In genomic region chr13:97282051-97282910, GRCm38 (mm10) we compare ENCODE assay signal across 9 mouse cellular contexts. TPM values are rescaled to one million over a fixed set of nuclear protein-coding genes. Genes with fewer than 3 reads are reported as not detected.
DNase-seq lines count a peak whose midpoint lies in the region; ATAC-seq lines count a peak whose summit lies in the region.
"Had no signal": no experiment of that assay in that cellular context is flagged by ENCODE, and none has a peak within 500 bp of the region (broad histone marks: within the 10 kb centered on the region; RNA-seq: fewer than 3 reads in every experiment).

No protein-coding gene starts in this region.

- H3K9ac ChIP-seq in kidney, embryonic 15.5 days, result 0 out of 2 replicates have a peak overlapping the region, but pooled peaks have one; percentile 9
- H3K9ac ChIP-seq in embryonic facial prominence, embryonic 14.5 days (ENCODE audit: low read depth, low read length), result peak overlapping the region; percentile 47; the same call in 1 of the 2 replicates
- H3K9ac ChIP-seq in intestine, embryonic 16.5 days (ENCODE audit: low read depth, low read length), result 0 out of 2 replicates have a peak overlapping the region, but pooled peaks have one; percentile 24
- H3K9ac ChIP-seq in midbrain, embryonic 15.5 days, result no peak overlapping the region

- H3K4me3 ChIP-seq in kidney, embryonic 15.5 days (replicated peaks), result peak overlapping the region; percentile 26
- H3K4me3 ChIP-seq in embryonic facial prominence, embryonic 14.5 days (ENCODE audit: low read depth, low read length), result peak overlapping the region; percentile 18
- H3K4me3 ChIP-seq in intestine, embryonic 16.5 days (ENCODE audit: low read length), result peak overlapping the region; percentile 28
- peak overlapping the region; percentile 21 for H3K4me3 ChIP-seq in midbrain, embryonic 15.5 days

- H3K27me3 ChIP-seq in kidney, embryonic 15.5 days, result peaks cover 6% of the 10 kb centered on the region; the same call in 1 of the 2 replicates
- H3K27me3 ChIP-seq in embryonic facial prominence, embryonic 14.5 days (replicated peaks; ENCODE audit: control insufficient read depth, insufficient read depth, low read length), result peaks cover 9% of the 10 kb centered on the region
- H3K27me3 ChIP-seq in intestine, embryonic 16.5 days (replicated peaks; ENCODE audit: control insufficient read depth, insufficient read depth, low read length), result no peaks in the 10 kb centered on the region
- peaks cover 13% of the 10 kb centered on the region; the same call in 1 of the 2 replicates for H3K27me3 ChIP-seq in midbrain, embryonic 15.5 days (replicated peaks)

- no peaks in the 10 kb centered on the region for H3K9me3 ChIP-seq in kidney, embryonic 15.5 days (replicated peaks)
- no peaks in the 10 kb centered on the region for H3K9me3 ChIP-seq in embryonic facial prominence, embryonic 14.5 days (ENCODE audit: control insufficient read depth, low read length)
- H3K9me3 ChIP-seq in intestine, embryonic 16.5 days (ENCODE audit: control insufficient read depth, low read length), result no peaks in the 10 kb centered on the region
- no peaks in the 10 kb centered on the region for H3K9me3 ChIP-seq in midbrain, embryonic 15.5 days

- peak overlapping the region; percentile 61 for H3K4me2 ChIP-seq in kidney, embryonic 15.5 days
- peak overlapping the region; percentile 58 for H3K4me2 ChIP-seq in embryonic facial prominence, embryonic 14.5 days (ENCODE audit: low read depth, low read length)
- peak overlapping the region; percentile 56 for H3K4me2 ChIP-seq in intestine, embryonic 16.5 days (ENCODE audit: low read depth, low read length)
- H3K4me2 ChIP-seq in midbrain, embryonic 15.5 days, result peak overlapping the region; percentile 47

- 19% methylated on average over 26 of the region's 26 CpGs for WGBS in kidney, embryonic 15.5 days
- WGBS in embryonic facial prominence, embryonic 14.5 days, result 12% methylated on average over 26 of the region's 26 CpGs
- 20% methylated on average over 26 of the region's 26 CpGs for WGBS in intestine, embryonic 16.5 days
- whole genome bisulfite sequencing in midbrain, embryonic 15.5 days, result 16% methylated on average over 26 of the region's 26 CpGs

- DNase-seq in kidney, postnatal 25 days, result no peak
- DNase-seq in embryonic facial prominence, embryonic 14.5 days (ENCODE audit: low spot score), result peak; percentile 51
- no peak for DNase-seq in left cerebral cortex, postnatal 10 days (ENCODE audit: extremely low spot score in 1 of 2, low spot score in 2 of 2)
- no peak for DNase-seq in left cerebral cortex, adult 9 months (ENCODE audit: low spot score in 2 of 2)
- no peak for DNase-seq in T-cell, adult 2 months (ENCODE audit: low spot score)

- 0 out of 2 replicates have a peak, but pooled peaks have one; percentile 36 for ATAC-seq in kidney, embryonic 15.5 days (replicated peaks; ENCODE audit: low FRiP score)
- peak; percentile 30; the same call in 1 of the 2 replicates for ATAC-seq in embryonic facial prominence, embryonic 14.5 days (ENCODE audit: low read depth)
- ATAC-seq in intestine, embryonic 16.5 days, result peak; percentile 67
- no peak for ATAC-seq in midbrain, embryonic 15.5 days (replicated peaks)

- peaks cover 16% of the 10 kb centered on the region for H3K4me1 ChIP-seq in kidney, embryonic 15.5 days
- peaks cover 11% of the 10 kb centered on the region for H3K4me1 ChIP-seq in embryonic facial prominence, embryonic 14.5 days (ENCODE audit: control insufficient read depth, insufficient read depth, low read length)
- H3K4me1 ChIP-seq in intestine, embryonic 16.5 days (ENCODE audit: control insufficient read depth, insufficient read depth, low read length), result peaks cover 15% of the 10 kb centered on the region
- H3K4me1 ChIP-seq in midbrain, embryonic 15.5 days, result peaks cover 13% of the 10 kb centered on the region

- H3K27ac ChIP-seq in kidney, embryonic 15.5 days, result peak overlapping the region; percentile 19; the same call in 1 of the 2 replicates
- H3K27ac ChIP-seq in embryonic facial prominence, embryonic 14.5 days (replicated peaks; ENCODE audit: low read depth, low read length), result no peak overlapping the region
- peak overlapping the region; percentile 69 for H3K27ac ChIP-seq in intestine, embryonic 16.5 days (ENCODE audit: low read length)
- no peak overlapping the region for H3K27ac ChIP-seq in midbrain, embryonic 15.5 days

- intact Hi-C loops in left cerebral cortex, postnatal 10 days (cut with DNase I), result no loop called here

- no peaks in the 10 kb centered on the region for H3K36me3 ChIP-seq in kidney, embryonic 15.5 days
- H3K36me3 ChIP-seq in embryonic facial prominence, embryonic 14.5 days (ENCODE audit: control insufficient read depth, insufficient read depth, low read length), result no peaks in the 10 kb centered on the region
- no peaks in the 10 kb centered on the region for H3K36me3 ChIP-seq in intestine, embryonic 16.5 days (ENCODE audit: control insufficient read depth, insufficient read depth, low read length)
- H3K36me3 ChIP-seq in midbrain, embryonic 15.5 days (replicated peaks), result no peaks in the 10 kb centered on the region

RNA-seq across cellular contexts. Expression of gene Enc1, which starts 41.4 kb away (rescaled TPM):
- polyA plus RNA-seq in kidney, embryonic 15.5 days (2015; fragmentation: Nextera tagmentation; extraction: Ambion mirVana), result 12.0 and 15.1 TPM in 2 replicates
- 9.5 TPM in 2 replicates for polyA plus RNA-seq in embryonic facial prominence, embryonic 14.5 days (2014; fragmentation: Nextera tagmentation; extraction: Ambion mirVana)
- 5.8 and 6.1 TPM in 2 replicates for polyA plus RNA-seq in intestine, embryonic 16.5 days (2015; fragmentation: Nextera tagmentation; extraction: Ambion mirVana)
- 76.1 and 81.9 TPM in 2 replicates for polyA plus RNA-seq in midbrain, embryonic 15.5 days (2015; fragmentation: Nextera tagmentation; extraction: Ambion mirVana)
- total RNA-seq in left cerebral cortex, postnatal 10 days (2021), result 100 to 1,000 TPM; 492 to 530 TPM
- total RNA-seq: MEL had no signal

Comparison
In these comparisons a context has a peak if more than half of its experiments do, and no peak if none do; other contexts are left out.
1. H3K27ac ChIP-seq: peak in kidney, embryonic 15.5 days (single experiment) and intestine, embryonic 16.5 days (single experiment); none in embryonic facial prominence, embryonic 14.5 days (single experiment) and midbrain, embryonic 15.5 days (single experiment).
2. Peak in every context shown above with its lines, with median percentiles within 50 percentile points of each other: H3K4me2 ChIP-seq and H3K4me3 ChIP-seq.